Mouse (Mus musculus) WW6 (cell line): ENCODE data around the gene Tifa.

Source experiments
- DNase-seq: peaks from one replicate; pipeline ENCODE4 v3.0.0-alpha.2; 2013; ENCODE audit warnings: low read depth, low spot score

Tifa gene

DNA sequence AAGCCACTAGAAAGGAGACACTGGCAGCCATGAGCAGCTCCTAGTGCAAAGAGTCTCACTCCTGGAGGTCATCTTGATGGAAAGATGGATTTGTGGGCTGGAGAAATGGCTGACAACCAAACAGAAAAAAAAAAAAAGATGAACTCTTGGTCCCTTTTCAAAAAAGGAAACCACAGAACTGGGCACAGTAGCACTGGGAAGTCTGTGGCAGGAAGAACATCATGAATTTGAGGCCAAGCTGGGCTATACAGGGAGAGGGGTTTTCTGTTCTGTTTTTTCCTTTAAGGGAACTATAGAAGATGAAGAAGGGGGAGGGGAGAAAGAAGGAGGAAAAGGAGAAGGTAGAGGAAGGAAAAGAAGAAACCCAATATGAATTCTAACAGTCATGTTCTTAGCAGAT is 2.6 kb upstream of the Tifa start:
- no peak for DNase-seq

DNA sequence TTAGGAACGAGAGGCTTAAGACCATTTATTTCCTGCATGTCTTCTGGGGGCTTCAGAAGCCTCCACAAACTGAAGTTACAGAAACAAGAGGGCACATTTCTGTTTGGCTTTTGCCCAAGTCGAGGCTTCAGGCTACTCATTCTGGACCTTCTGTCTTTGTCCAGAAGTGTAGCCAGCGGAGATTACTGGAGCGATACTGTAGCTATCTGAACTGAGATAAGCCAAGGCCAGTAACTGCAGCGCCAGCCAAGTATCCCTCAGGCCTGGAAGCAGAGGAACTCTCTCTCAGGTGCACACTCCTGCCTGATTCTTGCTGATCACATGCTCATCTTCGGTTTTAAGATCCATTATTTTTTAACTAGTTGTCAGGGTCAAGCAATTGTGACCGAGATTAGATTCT is 1.6 kb upstream of the Tifa start:
- DNase-seq, result no peak

DNA sequence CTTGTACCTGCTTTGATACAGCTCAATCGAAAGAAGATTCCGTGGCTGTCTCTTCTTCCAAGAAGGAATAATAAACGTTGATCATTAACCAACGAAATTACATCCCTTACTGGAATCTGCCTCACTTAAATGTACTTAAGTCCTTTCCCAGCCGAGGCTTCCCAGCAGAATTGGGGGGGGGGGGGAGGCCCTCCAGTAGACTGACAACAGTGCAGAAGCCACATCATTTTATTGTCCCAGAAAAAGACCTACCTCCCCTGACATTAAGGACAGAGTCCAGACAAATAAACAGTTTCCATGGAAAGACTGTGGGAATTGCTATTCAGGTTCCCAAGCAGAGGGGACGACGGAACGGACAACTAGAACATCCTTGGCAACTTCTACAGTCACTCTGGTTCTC is 686 bp upstream of the Tifa start:
- no peak for DNase-seq

DNA sequence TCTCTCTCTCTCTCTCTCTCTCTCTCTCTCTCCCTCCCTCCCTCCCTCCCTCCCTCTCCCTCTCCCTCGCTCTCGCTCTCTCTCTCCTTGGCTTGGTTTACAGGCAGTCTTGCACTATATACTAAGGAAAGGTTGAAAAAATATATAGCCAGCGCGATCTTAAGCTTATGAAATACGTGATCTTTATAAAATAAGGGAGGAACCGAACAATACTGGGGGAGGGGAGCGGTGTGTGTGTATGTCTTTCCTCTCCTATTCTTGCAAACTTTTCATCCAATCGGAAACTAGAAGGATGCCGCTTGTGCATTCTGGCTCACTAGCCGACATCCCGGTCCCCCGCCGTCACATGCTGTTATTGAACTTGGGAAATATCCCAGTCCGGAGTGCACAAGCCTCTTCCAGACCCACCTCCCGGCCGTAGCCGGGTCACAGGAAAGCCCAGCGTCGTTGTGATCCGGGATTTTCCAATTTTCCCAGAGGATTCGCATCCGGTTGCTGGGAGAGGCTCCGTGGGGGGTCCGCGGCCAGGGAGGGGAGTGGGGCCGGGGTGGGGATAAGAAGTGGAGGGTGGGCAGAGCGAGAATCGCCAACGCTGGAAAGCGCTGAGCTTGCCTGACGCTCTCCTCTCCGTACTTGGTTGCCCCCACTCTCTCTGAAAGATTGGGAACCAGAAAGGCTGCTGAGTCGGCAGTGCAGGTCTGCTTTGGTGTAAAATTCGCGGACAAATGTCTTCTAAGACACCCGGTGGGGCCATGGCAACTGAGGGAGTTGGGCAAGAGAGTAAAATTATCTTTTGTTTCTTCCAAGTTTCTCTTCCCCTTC is 840 bp downstream of the Tifa start:
- DNase-seq, result no peak

DNA sequence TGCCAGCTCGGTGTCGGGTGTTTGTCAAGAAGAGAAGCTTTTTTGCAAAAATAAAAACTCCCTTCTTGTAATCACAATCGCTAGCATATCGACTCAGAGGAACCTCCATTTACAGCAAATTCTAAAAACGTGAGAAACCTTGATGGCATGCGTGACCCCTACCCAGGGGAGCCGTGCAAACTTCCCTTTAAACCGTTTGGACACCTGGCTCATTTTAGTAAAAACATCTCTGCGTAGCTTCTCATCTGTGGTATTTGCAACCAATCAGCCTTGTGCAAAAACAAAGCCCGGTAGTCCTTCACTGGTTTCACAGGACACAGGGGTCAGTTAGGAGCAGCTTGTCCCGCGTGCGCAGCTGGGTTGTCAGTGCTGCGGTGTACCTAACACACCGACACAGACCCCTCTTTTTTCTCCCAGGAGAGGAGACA is 1.5 kb downstream of the Tifa start:
- no peak for DNase-seq

DNA sequence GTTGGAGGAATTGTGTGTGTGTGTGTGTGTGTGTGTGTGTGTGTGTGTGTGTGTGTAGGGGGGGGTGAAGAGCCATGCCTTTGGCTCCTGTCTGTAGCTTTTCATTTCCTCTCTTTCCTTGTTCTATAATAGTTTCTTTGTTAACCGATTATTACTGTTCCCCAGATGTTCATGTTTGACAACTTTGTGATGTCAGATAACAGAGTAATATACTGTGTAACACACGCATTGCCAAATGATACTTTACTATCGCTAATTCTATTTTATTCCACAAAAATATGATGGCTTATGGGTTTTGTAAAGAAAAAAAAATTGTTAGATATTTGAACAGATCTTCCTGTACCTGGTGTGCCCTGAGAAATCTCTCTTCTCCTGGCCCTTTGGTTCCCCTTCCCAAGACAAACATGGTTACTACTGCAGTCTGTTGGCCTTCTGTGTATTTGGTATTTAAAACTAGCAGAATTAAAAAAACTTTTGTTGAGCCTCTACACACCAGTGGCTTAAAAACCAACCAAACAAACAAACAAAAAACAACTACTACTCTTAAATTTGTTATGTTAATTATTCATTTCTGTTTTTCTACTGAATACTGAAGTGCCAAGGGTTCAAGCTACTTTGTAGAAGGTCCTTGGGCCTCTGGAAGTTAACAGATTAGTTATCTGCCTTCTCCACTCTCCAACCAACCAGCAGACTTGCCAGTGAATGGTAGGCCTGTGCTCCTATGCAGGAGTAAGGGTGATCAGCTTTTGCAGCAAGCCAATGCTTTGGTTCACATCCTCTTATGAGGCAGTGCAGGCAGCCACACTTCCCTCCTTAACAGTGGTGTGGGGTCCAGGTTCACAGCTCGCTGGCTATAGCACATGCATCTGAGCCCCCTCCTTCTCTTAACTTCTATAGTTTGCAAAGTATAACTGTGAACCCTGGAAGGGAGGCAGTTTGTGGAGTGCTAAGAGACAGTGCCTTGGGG is 2.3 kb downstream of the Tifa start:
- no peak for DNase-seq

DNA sequence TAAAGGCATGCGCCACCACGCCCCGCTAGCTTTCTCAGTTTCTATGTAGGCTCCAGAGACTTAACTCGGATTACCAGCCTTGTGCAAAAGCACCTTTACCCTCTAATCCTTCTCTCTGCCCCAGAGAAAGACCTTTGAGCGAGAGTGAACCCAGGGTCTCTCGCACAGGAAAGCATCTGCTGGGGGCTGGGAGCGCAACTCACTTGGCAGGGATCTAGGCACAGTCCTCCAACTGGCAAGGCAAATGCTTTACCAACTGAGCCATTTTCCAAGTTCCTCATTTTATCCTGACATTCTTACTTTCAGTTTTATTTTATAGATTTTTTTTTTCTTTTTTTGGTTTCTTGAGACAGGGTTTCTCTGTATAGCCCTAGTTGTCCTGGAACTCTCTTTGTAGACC is 3.4 kb downstream of the Tifa start:
- DNase-seq, result no peak

DNA sequence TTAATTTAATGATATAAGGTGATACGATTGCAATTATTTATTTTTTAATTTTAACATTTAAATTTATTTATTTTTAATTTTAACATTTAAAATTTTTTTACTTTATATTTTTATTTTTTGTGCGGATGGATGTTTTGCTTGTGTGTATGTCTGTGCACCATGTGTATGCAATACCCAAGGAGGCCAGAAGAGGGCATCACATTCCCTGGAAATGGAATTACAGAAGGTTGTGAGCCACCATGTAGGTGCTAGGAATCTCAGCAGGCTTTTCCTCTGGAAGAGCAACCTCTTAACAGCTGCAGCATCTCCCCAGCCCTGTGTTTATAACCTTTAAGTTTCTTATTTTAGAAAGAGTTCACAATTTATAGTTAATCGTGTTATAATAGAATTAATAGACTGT is 6.2 kb downstream of the Tifa start:
- no peak for DNase-seq

DNA sequence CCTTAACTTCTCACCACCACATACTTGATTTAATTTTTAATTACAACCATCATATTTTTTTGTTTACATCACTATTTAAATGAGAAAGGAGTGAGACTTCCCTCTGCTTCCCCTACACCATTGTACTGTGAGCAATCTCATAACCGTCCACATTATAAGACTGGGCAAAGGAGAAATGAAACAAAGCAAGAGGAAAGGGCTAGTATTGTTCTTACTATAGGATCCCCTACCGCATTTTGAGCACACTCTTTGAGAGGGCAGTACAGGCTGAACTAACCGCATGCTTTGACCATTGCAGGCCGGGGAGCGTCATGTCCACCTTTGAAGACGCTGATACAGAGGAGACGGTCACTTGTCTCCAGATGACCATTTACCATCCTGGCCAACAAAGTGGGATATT is 6.7 kb downstream of the Tifa start:
- DNase-seq, result no peak

DNA sequence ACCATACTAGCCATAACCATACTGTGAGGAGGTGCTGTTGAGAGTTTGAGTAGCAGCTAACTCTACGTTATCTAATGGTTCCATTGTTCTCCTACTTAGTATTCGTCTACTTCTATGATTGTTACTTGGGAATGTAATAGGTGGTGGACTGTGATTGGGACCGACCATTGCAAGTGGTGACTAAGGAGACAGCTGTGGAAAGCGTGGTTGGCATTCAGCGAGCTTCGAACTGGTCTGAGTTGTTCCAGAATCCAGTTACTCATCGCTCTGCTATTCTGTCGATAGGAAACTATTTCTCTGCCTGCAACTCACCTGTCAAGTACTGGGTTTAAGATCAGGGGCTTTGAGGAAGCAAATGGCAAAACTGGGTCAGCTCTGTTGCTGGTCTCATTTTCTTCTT is 11.6 kb downstream of the Tifa start:
- DNase-seq, result no peak

DNA sequence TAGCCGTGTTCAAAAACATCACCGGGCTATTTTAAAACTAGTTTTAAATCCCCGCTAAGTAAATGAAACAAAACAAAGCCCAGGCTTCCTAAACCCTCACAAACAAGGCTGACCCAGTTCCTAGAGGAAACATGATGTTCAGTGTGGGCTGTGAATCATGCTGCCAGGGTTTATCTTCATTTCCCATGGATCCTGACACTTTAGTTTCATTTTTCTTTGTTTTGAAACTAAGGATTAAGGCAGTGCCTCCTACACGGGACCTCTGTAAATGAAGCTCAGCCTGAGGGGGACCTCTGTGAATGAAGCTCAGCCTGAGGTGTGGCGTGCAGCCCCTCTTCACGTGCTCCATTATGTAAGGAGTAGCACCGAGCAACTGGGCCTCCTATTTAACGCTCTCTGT is 13.2 kb downstream of the Tifa start:
- no peak for DNase-seq

DNA sequence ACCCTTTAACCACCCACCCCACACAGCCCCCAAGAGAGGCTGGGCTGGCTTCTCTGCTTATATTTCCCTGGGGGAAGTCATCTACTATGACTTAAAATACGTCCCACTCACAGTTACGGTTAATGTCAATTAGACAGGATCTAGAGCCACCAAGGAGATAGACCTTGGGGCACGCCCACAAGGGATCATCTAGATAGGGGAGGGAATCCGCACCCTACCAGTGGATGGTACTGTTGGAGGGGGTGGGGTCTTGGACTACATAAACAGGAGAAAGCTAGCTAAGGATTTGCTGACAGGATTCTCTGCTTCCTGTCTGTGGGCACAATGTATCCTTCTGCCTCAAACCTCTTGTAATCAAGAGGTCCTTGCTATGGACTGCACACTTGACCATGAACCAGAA is 14.8 kb downstream of the Tifa start:
- DNase-seq, result no peak

DNA sequence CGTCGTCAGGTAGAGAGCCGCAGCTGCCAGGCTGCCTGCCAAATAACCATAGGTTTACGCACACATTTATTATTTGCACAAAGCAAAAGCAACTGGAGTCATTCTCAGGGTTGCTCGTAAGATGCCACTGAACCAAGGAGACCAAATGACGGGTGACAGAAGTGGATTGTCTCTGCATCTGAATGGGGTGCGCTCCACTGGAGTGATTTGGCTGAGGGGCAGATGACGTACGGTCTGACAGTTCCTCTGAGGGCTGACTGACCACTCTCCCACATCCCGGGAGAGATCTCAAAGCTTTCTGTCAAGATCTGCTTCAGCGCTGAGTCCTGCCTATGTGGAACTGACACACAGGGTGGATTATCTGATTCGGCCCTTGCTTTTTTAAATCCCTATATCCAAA is 15.5 kb downstream of the Tifa start:
- DNase-seq, result no peak

DNA sequence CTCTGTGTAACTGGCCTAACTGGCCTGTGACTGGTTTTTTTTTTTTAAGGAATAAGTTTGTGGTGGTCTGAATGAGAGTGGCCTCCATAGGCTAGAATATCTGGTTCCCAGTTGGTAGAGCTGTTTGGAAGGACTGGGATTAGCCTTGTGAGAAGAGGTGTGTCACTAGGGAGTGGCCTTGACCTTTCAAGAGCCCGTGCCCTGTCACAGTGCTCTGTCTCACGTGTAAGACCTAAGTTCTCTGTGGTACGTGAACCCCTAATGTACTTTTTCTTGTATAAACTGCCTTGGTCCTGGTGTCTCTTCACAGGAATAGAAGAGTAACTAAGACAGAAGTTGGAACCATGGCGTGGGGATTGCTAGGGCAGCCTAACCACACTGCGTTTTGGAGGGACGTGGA is 16.4 kb downstream of the Tifa start:
- no peak for DNase-seq

DNA sequence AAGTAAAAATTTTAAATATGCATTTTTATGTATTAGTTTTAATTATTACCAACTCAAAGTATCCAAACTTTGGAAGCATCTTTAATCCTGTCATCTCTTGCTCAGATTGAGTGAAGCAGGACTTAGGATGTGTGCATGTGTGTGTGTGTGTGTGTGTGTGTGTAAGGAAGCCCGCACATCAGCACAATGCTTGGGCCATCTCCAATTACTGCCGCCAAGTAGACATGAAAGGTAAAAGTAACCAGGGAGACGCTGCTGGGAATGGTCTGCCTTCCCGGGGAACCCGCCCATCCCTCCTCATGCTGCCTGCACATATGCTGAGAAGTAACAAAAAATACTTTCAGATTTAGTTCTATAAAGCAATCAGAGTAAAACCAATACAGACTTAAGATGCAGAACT is 18.2 kb downstream of the Tifa start:
- no peak for DNase-seq

DNA sequence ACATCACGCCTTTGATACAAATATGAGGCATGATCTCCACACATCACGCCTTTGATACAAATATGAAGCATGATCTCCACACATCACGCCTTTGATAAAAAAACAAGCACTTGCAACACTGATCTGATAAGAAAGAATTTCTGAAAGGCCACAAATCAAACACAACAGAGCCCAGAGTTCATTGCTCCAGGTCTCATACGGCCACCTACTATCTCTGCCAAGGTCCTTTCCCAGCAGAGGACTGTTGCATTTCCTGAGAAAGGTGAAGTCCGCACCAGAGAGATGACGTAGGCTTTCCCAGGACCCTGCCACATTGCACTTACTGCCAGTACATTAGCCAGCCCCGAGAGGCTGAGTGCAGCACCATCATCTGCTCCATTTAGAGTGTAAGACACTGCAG is 19.5 kb downstream of the Tifa start:
- DNase-seq, result no peak

DNA sequence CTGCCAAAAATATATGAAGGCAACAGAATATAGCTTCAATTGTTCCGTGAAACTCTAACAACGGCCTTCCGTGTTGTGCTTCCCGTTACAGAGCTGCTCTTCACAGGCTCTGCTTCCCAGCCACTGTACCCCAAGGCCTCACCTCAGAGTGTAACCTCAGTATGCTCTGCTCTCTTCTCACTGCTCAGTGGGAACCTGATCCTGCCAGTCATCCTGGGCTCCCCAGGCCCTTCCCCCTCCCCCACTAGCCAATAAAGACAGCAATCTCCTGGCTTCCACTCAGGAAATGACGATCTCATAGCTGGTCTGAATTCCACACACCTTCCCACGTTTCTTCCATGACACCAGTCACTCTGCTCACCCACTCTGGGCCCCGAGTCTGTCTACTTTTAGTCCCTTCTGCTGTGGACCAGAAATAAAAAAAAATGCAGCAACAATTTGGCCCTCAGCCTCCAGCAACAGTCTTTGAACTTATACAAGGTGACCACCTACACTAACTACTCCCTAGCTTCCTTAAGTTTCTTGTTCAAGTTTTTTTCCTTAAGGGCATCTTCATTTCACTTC is 27.6 kb downstream of the Tifa start:
- no peak for DNase-seq

DNA sequence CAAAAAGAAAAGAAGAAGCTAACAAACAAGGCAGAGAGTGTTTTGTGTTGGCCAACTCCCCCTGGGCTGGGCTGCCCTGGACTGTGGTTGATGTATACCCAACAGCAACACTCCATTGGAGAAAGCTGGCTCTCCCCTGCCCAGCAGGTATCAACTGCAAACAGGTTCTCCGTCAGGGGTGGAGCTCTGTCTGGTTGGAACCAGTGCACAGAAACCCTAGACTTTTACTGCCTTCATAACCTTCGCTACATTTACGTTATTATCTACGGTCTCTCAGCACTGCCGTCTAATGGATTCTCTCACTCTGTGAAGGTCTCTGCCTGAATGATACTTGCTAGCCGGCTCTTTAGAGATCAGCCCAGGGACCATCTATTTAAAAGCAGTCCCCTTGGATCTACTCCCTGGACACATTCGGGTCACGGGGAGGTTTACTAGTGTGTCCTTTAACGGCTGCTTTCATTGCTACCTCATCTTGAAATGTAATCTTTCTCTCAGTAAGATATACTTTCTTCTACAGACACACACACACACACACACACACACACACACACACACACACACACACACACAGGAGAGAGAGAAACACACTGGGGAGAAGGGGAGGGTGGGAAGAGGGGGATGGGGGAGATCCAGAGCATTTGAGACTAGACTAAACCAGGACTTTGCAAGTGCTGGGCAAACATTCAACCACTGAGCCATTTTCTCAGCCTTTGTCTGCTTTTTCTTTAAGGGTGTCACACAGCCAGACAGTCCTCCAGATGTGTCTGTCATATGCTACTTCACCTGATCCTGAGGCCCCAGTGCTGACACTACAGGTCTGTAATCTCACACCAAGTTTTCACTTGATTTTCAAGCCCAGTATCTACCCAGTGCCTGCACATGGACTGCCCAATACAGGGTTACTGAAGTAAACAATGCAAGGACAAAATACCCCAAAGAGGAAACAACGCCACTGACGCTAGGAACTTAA is 29.4 kb downstream of the Tifa start:
- no peak for DNase-seq

DNA sequence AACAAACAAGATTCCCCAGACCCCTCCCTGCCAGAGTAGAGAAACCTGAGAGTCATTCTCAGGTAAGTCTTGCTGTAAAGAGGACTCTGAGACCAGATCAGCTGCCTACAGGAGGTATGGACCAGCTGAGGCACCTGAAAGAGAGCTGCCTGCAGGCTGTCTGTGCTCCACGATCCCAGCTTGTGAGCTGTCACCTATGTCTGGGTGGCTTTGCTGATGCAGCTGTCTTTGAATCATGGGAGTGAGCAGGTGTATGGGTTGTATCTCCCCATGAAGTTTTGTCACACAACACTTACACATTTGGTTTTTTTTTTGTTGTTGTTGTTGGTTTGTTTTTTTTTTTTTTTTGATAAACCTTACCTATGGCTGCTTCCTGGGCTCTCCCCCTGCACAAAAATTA is 30.8 kb downstream of the Tifa start:
- no peak for DNase-seq

DNA sequence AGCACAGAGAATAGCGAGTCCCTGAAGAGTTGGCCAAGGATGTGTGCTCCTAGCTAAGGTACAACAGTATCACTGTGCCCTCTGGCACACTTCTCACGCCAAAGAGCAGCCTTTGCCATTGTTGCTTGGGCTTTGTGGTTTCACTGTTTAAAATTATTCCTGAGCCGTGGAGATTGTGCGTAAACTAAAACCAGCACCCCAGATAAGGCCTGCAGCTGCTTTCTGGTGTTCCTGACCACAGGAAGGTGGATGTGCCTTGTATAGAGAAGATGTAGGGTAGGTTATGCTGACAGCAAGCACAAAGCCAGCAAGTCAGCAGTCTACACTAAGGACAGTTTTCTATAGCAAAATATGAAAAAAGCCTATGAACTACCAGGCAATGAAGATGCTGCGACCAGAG is 31.6 kb downstream of the Tifa start:
- DNase-seq, result no peak
